ENCODE assay signal across 14 mouse cellular contexts in the genomic region with DNA sequence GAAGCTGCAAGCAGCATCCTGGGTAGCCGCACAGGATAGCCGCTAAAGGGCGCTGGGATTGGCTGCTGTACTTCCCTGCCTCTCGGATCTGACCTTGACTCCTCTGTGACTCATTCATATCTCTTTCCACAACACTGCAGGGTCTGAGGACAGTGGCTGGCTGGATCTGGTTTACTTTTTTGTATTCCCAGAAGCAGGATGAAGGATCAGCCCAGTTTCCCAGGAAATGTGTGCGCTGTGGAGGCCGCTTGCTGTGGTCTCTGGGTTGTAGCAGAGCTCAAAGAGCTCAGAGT. TPM values are rescaled to one million over a fixed set of nuclear protein-coding genes. Genes with fewer than 3 reads are reported as not detected.
DNase-seq lines count a peak whose midpoint lies in the region; ATAC-seq and TF ChIP-seq lines count a peak whose summit lies in the region.
"Had no signal": no experiment of that assay in that cellular context is flagged by ENCODE, and none has a peak within 500 bp of the region (broad histone marks: within the 10 kb centered on the region; RNA-seq: fewer than 3 reads in every experiment).

No protein-coding gene starts in this region.

- no peak overlapping the region for H3K9ac ChIP-seq in heart, postnatal 0 days (replicated peaks; ENCODE audit: low read depth, low read length)
- H3K9ac ChIP-seq in liver, embryonic 16.5 days (ENCODE audit: low read depth, low read length): no peak overlapping the region
- H3K9ac ChIP-seq: forebrain, embryonic 15.5 days; heart, embryonic 15.5 days; limb, embryonic 13.5 days had no signal

- H3K27me3 ChIP-seq in heart, postnatal 0 days (ENCODE audit: control insufficient read depth, insufficient read depth, low read length): no peaks in the 10 kb centered on the region
- no peaks in the 10 kb centered on the region for H3K27me3 ChIP-seq in liver, embryonic 16.5 days (ENCODE audit: control insufficient read depth, insufficient read depth, low read depth, low read length)
- H3K27me3 ChIP-seq: forebrain, embryonic 15.5 days; heart, embryonic 15.5 days; limb, embryonic 13.5 days had no signal

- no peaks in the 10 kb centered on the region for H3K9me3 ChIP-seq in heart, postnatal 0 days (replicated peaks; ENCODE audit: control insufficient read depth, low read length)
- H3K9me3 ChIP-seq in liver, embryonic 16.5 days (replicated peaks; ENCODE audit: control insufficient read depth, low read length): no peaks in the 10 kb centered on the region
- H3K9me3 ChIP-seq: forebrain, embryonic 15.5 days; heart, embryonic 15.5 days; limb, embryonic 13.5 days had no signal

- no peak overlapping the region for H3K4me2 ChIP-seq in heart, postnatal 0 days (ENCODE audit: low read depth, low read length)
- no peak overlapping the region for H3K4me2 ChIP-seq in liver, embryonic 16.5 days (ENCODE audit: low read depth, low read length)
- H3K4me2 ChIP-seq: forebrain, embryonic 15.5 days; heart, embryonic 15.5 days; limb, embryonic 13.5 days had no signal

- 59% methylated on average over 6 of the region's 6 CpGs for WGBS in heart, postnatal 0 days
- WGBS in liver, embryonic 16.5 days (ENCODE audit: insufficient replicate concordance): 71% methylated on average over 6 of the region's 6 CpGs

- no peak for TF ChIP-seq EP300 in heart, postnatal 0 days (IDR thresholded peaks at IDR 0.05; ENCODE audit: low read depth)

- H3K4me1 ChIP-seq in heart, postnatal 0 days (ENCODE audit: control insufficient read depth, insufficient read depth): 0 out of 2 replicates have a peak, but pooled peaks cover 5% of the 10 kb centered on the region
- peaks cover 6% of the 10 kb centered on the region for H3K4me1 ChIP-seq in liver, embryonic 16.5 days (ENCODE audit: control insufficient read depth, low read depth, low read length)
- H3K4me1 ChIP-seq: forebrain, embryonic 15.5 days had no signal

- H3K27ac ChIP-seq in heart, postnatal 0 days (ENCODE audit: low read depth): 0 out of 2 replicates have a peak overlapping the region, but pooled peaks have one; percentile 7
- H3K27ac ChIP-seq in liver, embryonic 16.5 days (ENCODE audit: low read length): peak overlapping the region; percentile 48; the same call in 1 of the 2 replicates
- H3K27ac ChIP-seq: forebrain, embryonic 15.5 days; gastrocnemius, adult 2 months; heart, embryonic 15.5 days; limb, embryonic 13.5 days had no signal

- peak; percentile 81 for ATAC-seq in heart, postnatal 0 days (ENCODE audit: insufficient read depth, low read depth)
- ATAC-seq in liver, embryonic 16.5 days (ENCODE audit: low read depth): peak; percentile 59
- ATAC-seq: forebrain, embryonic 15.5 days had no signal

- DNase-seq in heart, postnatal 0 days (ENCODE audit: low spot score): peak; percentile 58
- no peak for DNase-seq in heart, postnatal 36 days
- peak; percentile 79 for DNase-seq in ovary, adult 18-20 months (ENCODE audit: low spot score)
- no peak for DNase-seq in ovary, postnatal 10 days (ENCODE audit: low spot score)
- DNase-seq in adrenal gland, postnatal 36 days: peak; percentile 80 to 83
- DNase-seq in urinary bladder, postnatal 25 days (ENCODE audit: low spot score): no peak
- DNase-seq in gastrocnemius, postnatal 25 days: no peak
- DNase-seq: cerebellum, adult 11-12 months; gastrocnemius, adult 2 months; layer of hippocampus, postnatal 36 days had no signal

- H3K4me3 ChIP-seq in heart, postnatal 0 days (ENCODE audit: low read depth, low read length): no peak overlapping the region
- H3K4me3 ChIP-seq in liver, embryonic 16.5 days (ENCODE audit: low read depth, low read length): no peak overlapping the region
- H3K4me3 ChIP-seq: forebrain, embryonic 15.5 days; gastrocnemius, adult 2 months; heart, embryonic 15.5 days; limb, embryonic 13.5 days had no signal

- TF ChIP-seq CTCF in heart, postnatal 0 days (IDR thresholded peaks at IDR 0.05; ENCODE audit: low read depth): no peak

- H3K36me3 ChIP-seq in heart, postnatal 0 days (replicated peaks; ENCODE audit: control insufficient read depth, insufficient read depth, low read length): no peaks in the 10 kb centered on the region
- no peaks in the 10 kb centered on the region for H3K36me3 ChIP-seq in liver, embryonic 16.5 days (ENCODE audit: control insufficient read depth, insufficient read depth)
- H3K36me3 ChIP-seq: forebrain, embryonic 15.5 days; heart, embryonic 15.5 days; limb, embryonic 13.5 days had no signal

- intact Hi-C loops in heart, postnatal 36 days (cut with DNase I): no loop called here

RNA-seq across cellular contexts. Expression of a gene that starts 26.0 kb away (rescaled TPM):
- 3.0 and 9.8 TPM in 2 replicates for total RNA-seq in heart, postnatal 0 days (2014; rRNA removed; ENCODE audit: low replicate concordance)
- polyA plus RNA-seq in heart, postnatal 0 days (2015; fragmentation: Nextera tagmentation; extraction: Ambion mirVana): 13.3 and 15.1 TPM in 2 replicates
- total RNA-seq in heart, postnatal 36 days (2021): 10 to 100 TPM; 27.0 to 45.2 TPM
- total RNA-seq in adrenal gland, postnatal 36 days (2021): 10 to 100 TPM; 18.3 to 31.6 TPM
- 10.7 and 11.3 TPM in 2 replicates for polyA plus RNA-seq in liver, embryonic 16.5 days (2015; fragmentation: Nextera tagmentation; extraction: Ambion mirVana)
- 10 to 100 TPM; 10.4 TPM for total RNA-seq in gastrocnemius, postnatal 25 days (2021)

Comparison
In these comparisons a context has a peak if more than half of its experiments do, and no peak if none do; other contexts are left out.
1. DNase-seq: peak in heart, postnatal 0 days (single experiment), ovary, adult 18-20 months (single experiment) and adrenal gland, postnatal 36 days (2 of 2); none in heart, postnatal 36 days (0 of 2), ovary, postnatal 10 days (single experiment), urinary bladder, postnatal 25 days (single experiment) and gastrocnemius, postnatal 25 days (single experiment).